ENCODE assay signal across 9 mouse cellular contexts in genomic region chr16:38812521-38812920, GRCm38 (mm10). TPM values are rescaled to one million over a fixed set of nuclear protein-coding genes. Genes with fewer than 3 reads are reported as not detected.
DNase-seq lines count a peak whose midpoint lies in the region; ATAC-seq and TF ChIP-seq lines count a peak whose summit lies in the region.
"Had no signal": no experiment of that assay in that cellular context is flagged by ENCODE, and none has a peak within 500 bp of the region (broad histone marks: within the 10 kb centered on the region; RNA-seq: fewer than 3 reads in every experiment).

No protein-coding gene starts in this region.

- peak; percentile 63 for TF ChIP-seq RAD21 in MEL (IDR thresholded peaks at IDR 0.05; ENCODE audit: low read depth, low read length)

- WGBS in cerebellum, adult 2 months: 26% methylated on average over 8 of the region's 8 CpGs

- no peaks in the 10 kb centered on the region for H3K4me1 ChIP-seq in MEL (ENCODE audit: control insufficient read depth in 1 of 2, insufficient read depth in 2 of 2, low read length in 2 of 2)
- no peaks in the 10 kb centered on the region for H3K4me1 ChIP-seq in cerebellum, adult 2 months (ENCODE audit: control insufficient read depth, insufficient read depth, low read length)
- H3K4me1 ChIP-seq: liver, embryonic 15.5 days had no signal

- H3K9ac ChIP-seq in MEL (ENCODE audit: control insufficient read depth, low read depth, low read length, poor library complexity, severe bottlenecking): no peak overlapping the region
- H3K9ac ChIP-seq: liver, embryonic 15.5 days had no signal

- peak; percentile 50 to 89 (median 75) for TF ChIP-seq CTCF in MEL (IDR thresholded peaks at IDR 0.05 in 2 of 3, conservative IDR thresholded peaks at IDR 0.05 in 1 of 3; ENCODE audit: control insufficient read depth in 1 of 3, insufficient read depth in 1 of 3, low read depth in 2 of 3, low read length in 3 of 3, poor library complexity in 1 of 3, severe bottlenecking in 1 of 3)
- TF ChIP-seq CTCF in cerebellum, adult 2 months (IDR thresholded peaks at IDR 0.05; ENCODE audit: borderline replicate concordance, insufficient read depth, low read depth, low read length): peak; percentile 59

- no peak overlapping the region for H3K27ac ChIP-seq in MEL (ENCODE audit: control insufficient read depth, low read depth, low read length)
- no peak overlapping the region for H3K27ac ChIP-seq in cerebellum, adult 2 months (ENCODE audit: insufficient read depth, low read length)
- H3K27ac ChIP-seq: liver, embryonic 15.5 days had no signal

- no peak for ATAC-seq in erythroblast, adult 5-6 weeks (replicated peaks; ENCODE audit: low FRiP score, poor library complexity, severe bottlenecking)

- DNase-seq in CD4-positive helper T cell, adult 2 months (ENCODE audit: low read depth, low spot score): peak; percentile 45
- DNase-seq in MEL (ENCODE audit: low read depth, low spot score): peak; percentile 61
- peak; percentile 24 to 25 for DNase-seq in cerebellum, adult 2 months
- peak; percentile 73 for DNase-seq in gastrocnemius, postnatal 10 days
- peak; percentile 71 to 77 for DNase-seq in kidney, postnatal 25 days
- DNase-seq in lung, adult 18-20 months: peak; percentile 66 to 83
- peak; percentile 80 to 86 for DNase-seq in right cerebral cortex, postnatal 10 days (ENCODE audit: low spot score in 2 of 2)

- H3K27me3 ChIP-seq in MEL (ENCODE audit: control insufficient read depth in 1 of 2, insufficient read depth in 2 of 2, low read length in 2 of 2): no peaks in the 10 kb centered on the region; a peak in 1 of 4 replicates
- H3K27me3 ChIP-seq in cerebellum, adult 2 months (ENCODE audit: control insufficient read depth, insufficient read depth, low read length): no peaks in the 10 kb centered on the region
- H3K27me3 ChIP-seq: liver, embryonic 15.5 days had no signal

- H3K4me3 ChIP-seq in MEL (ENCODE audit: control insufficient read depth in 1 of 2, insufficient read depth in 1 of 2, low read depth in 2 of 2, low read length in 2 of 2): no peak overlapping the region
- no peak overlapping the region for H3K4me3 ChIP-seq in cerebellum, adult 2 months (replicated peaks; ENCODE audit: insufficient read depth, low read depth, low read length)
- H3K4me3 ChIP-seq: liver, embryonic 15.5 days had no signal

- no peaks in the 10 kb centered on the region for H3K9me3 ChIP-seq in MEL (replicated peaks; ENCODE audit: insufficient read depth, low read length)
- H3K9me3 ChIP-seq: liver, embryonic 15.5 days had no signal

- no peaks in the 10 kb centered on the region for H3K79me2 ChIP-seq in MEL (ENCODE audit: control insufficient read depth, insufficient read depth, low read length, poor library complexity)

- no peak for TF ChIP-seq POLR2A in MEL (IDR thresholded peaks at IDR 0.05; ENCODE audit: control insufficient read depth in 1 of 2, insufficient read depth in 1 of 2, low read depth in 1 of 2, low read length in 2 of 2, poor library complexity in 1 of 2)
- no peak for TF ChIP-seq POLR2A in cerebellum, adult 2 months (IDR thresholded peaks at IDR 0.05; ENCODE audit: borderline replicate concordance, insufficient read depth, low read length)

- H3K36me3 ChIP-seq in MEL (ENCODE audit: control insufficient read depth in 1 of 2, insufficient read depth in 2 of 2, low read length in 2 of 2): no peaks in the 10 kb centered on the region
- H3K36me3 ChIP-seq: liver, embryonic 15.5 days had no signal

- no peak for TF ChIP-seq EP300 in MEL (IDR thresholded peaks at IDR 0.05; ENCODE audit: low read depth in 1 of 2, low read length in 2 of 2)

TF ChIP-seq in MEL, 35 proteins besides CTCF, POLR2A, EP300 and RAD21:
- TF ChIP-seq HCFC1 (IDR thresholded peaks at IDR 0.05; ENCODE audit: low read depth, low read length): no peak
- TF ChIP-seq ZKSCAN1 (IDR thresholded peaks at IDR 0.05; ENCODE audit: low read depth, low read length): no peak
- TF ChIP-seq RCOR1 (IDR thresholded peaks at IDR 0.05; ENCODE audit: low read depth, low read length): no peak
- TF ChIP-seq ZC3H11A (IDR thresholded peaks at IDR 0.05; ENCODE audit: low read depth, low read length): peak; percentile 55
- no peak for TF ChIP-seq ELF1 (IDR thresholded peaks at IDR 0.05; ENCODE audit: low read depth, low read length)
- no peak for TF ChIP-seq SIN3A (IDR thresholded peaks at IDR 0.05; ENCODE audit: low read length)
- TF ChIP-seq USF1 (IDR thresholded peaks at IDR 0.05; ENCODE audit: low read depth, low read length): no peak
- no peak for TF ChIP-seq UBTF (IDR thresholded peaks at IDR 0.05; ENCODE audit: borderline replicate concordance, insufficient read depth, low read depth, low read length)
- TF ChIP-seq TBP (IDR thresholded peaks at IDR 0.05; ENCODE audit: low read depth, low read length): no peak
- TF ChIP-seq NRF1 (IDR thresholded peaks at IDR 0.05; ENCODE audit: insufficient read depth, low read depth, low read length, poor library complexity, severe bottlenecking): no peak
- peak; percentile 88 for TF ChIP-seq SMC3 (IDR thresholded peaks at IDR 0.05; ENCODE audit: low read depth, low read length)
- TF ChIP-seq POLR2AphosphoS5 (IDR thresholded peaks at IDR 0.05; ENCODE audit: borderline replicate concordance, low read depth, low read length): no peak
- no peak for TF ChIP-seq POLR2AphosphoS2 (IDR thresholded peaks at IDR 0.05; ENCODE audit: low read length)
- TF ChIP-seq GABPA (IDR thresholded peaks at IDR 0.05; ENCODE audit: low read depth, low read length): no peak
- no peak for TF ChIP-seq TCF12 (IDR thresholded peaks at IDR 0.05; ENCODE audit: low read depth, low read length)
- TF ChIP-seq MAX (IDR thresholded peaks at IDR 0.05; ENCODE audit: low read length): no peak

RNA-seq across cellular contexts. Expression of gene Upk1b, which starts 12.4 kb away (rescaled TPM):
- not detected in 2 replicates for total RNA-seq in MEL (2012; rRNA removed)
- polyA plus RNA-seq in MEL (2012; ENCODE audit: insufficient read depth in 1 of 2, insufficient read length in 2 of 2, low read depth in 1 of 2, low replicate concordance in 2 of 2, missing spikeins in 1 of 2): not detected
- polyA plus RNA-seq in cerebellum, adult 2 months (2012; rRNA removed): 0.31 and 0.33 TPM in 2 replicates
- total RNA-seq in gastrocnemius, postnatal 10 days (2021): not detected
- total RNA-seq in erythroblast, adult 5-6 weeks (2015; ENCODE audit: low replicate concordance): not detected in 2 replicates
- total RNA-seq in erythroblast, adult 5-6 weeks (2017; ENCODE audit: low replicate concordance): not detected in 2 replicates

RNA-seq across cellular contexts. Expression of gene 4930435E12Rik, which starts 16.0 kb away (rescaled TPM):
- total RNA-seq in MEL (2012; rRNA removed): not detected in 2 replicates
- not detected for polyA plus RNA-seq in MEL (2012; ENCODE audit: insufficient read depth in 1 of 2, insufficient read length in 2 of 2, low read depth in 1 of 2, low replicate concordance in 2 of 2, missing spikeins in 1 of 2)
- not detected in 2 replicates for polyA plus RNA-seq in cerebellum, adult 2 months (2012; rRNA removed)
- total RNA-seq in gastrocnemius, postnatal 10 days (2021): not detected
- not detected in 2 replicates for total RNA-seq in erythroblast, adult 5-6 weeks (2015; ENCODE audit: low replicate concordance)
- not detected in 2 replicates for total RNA-seq in erythroblast, adult 5-6 weeks (2017; ENCODE audit: low replicate concordance)
- polyA plus RNA-seq: liver, embryonic 15.5 days had no signal

Comparison
In these comparisons a context has a peak if more than half of its experiments do, and no peak if none do; other contexts are left out.
1. DNase-seq: peak in every context shown above with its lines; median percentile 83 in right cerebral cortex, postnatal 10 days; 74 in lung, adult 18-20 months; 74 in kidney, postnatal 25 days; 73 in gastrocnemius, postnatal 10 days; 61 in MEL; 45 in CD4-positive helper T cell, adult 2 months; 24 in cerebellum, adult 2 months.